Mouse (Mus musculus): ENCODE measurements at regions not wholly inside any gene's neighbourhood (a gene's known extent, or its start where the extent isn't known, plus 50 kb on each side); places are given as distances from the start of the nearest gene placed in this dataset.

GRCm38 (mm10) chr1:183962486-183962885, 50.6 kb upstream of the Dusp10 start:
- no peak for DNase-seq (ENCODE audit: low spot score in 2 of 2)

GRCm38 (mm10) chr1:183963286-183963685, 49.8 kb upstream of the Dusp10 start:
- no peak for DNase-seq (ENCODE audit: low spot score in 2 of 2)

Data from spleen, postnatal 36 days (tissue).